Mouse (Mus musculus) ES-E14 (cell line): ENCODE measurements around the gene Ankrd52. TPM values are rescaled to one million over a fixed set of nuclear protein-coding genes. Genes with fewer than 3 reads are reported as not detected.

ENCODE experiments used
- DNase-seq: peaks from one replicate; pipeline ENCODE4 v3.0.0-alpha.2; 2013; ENCODE audit warnings: low read depth, low spot score
- H3K27ac ChIP-seq: 2 replicates; pipeline ENCODE4 v1.5.1; 2012; ENCODE audit warnings: low read depth, mild to moderate bottlenecking, low read length, moderate library complexity, mixed read lengths; ENCODE audit not compliant: poor library complexity, insufficient read depth, severe bottlenecking
- H3K36me3 ChIP-seq: 2 replicates; pipeline ENCODE4 v1.6.1; 2012; ENCODE audit warnings: mild to moderate bottlenecking, low read length, moderate library complexity, mixed read lengths; ENCODE audit not compliant: control insufficient read depth, poor library complexity, insufficient read depth, severe bottlenecking
- H3K4me1 ChIP-seq, 2 experiments: fragments of 150-350 bp in 1 of 2; sonication (generic) in 1 of 2; 2 replicates each; pipeline ENCODE4 v1.6.1; 2012; ENCODE audit warnings: low read length in 2 of 2, mild to moderate bottlenecking in 1 of 2, mixed read lengths in 1 of 2; ENCODE audit not compliant: control insufficient read depth in 2 of 2, insufficient read depth in 2 of 2, poor library complexity in 1 of 2
- H3K4me3 ChIP-seq, 2 experiments: fragments of 150-350 bp in 1 of 2; sonication (generic) in 1 of 2; 2 replicates each; pipeline ENCODE4 v1.5.1; 2012; ENCODE audit warnings: low read length in 2 of 2, low read depth in 1 of 2, mild to moderate bottlenecking in 1 of 2, mixed read lengths in 1 of 2; ENCODE audit not compliant: insufficient read depth in 1 of 2, poor library complexity in 1 of 2, severe bottlenecking in 1 of 2
- H3K9ac ChIP-seq: 2 replicates; pipeline ENCODE4 v1.6.1; 2012; ENCODE audit warnings: low read depth, mild to moderate bottlenecking, low read length, mixed read lengths; ENCODE audit not compliant: poor library complexity, insufficient read depth, severe bottlenecking
- H3K9me3 ChIP-seq: fragments of 150-350 bp; sonication (generic); 2 replicates; pipeline ENCODE4 v1.6.1; 2012; ENCODE audit warnings: low read depth, mild to moderate bottlenecking, low read length; ENCODE audit not compliant: control insufficient read depth, insufficient read depth
- CHD2 ChIP-seq: IDR thresholded peaks from 2 replicates; pipeline ENCODE4 v1.6.1; 2014; ENCODE audit warnings: mild to moderate bottlenecking, low read depth, low read length, inconsistent platforms
- HCFC1 ChIP-seq: IDR thresholded peaks from 2 replicates; pipeline ENCODE4 v1.6.1; 2012; ENCODE audit warnings: low read length, inconsistent platforms, borderline replicate concordance; ENCODE audit not compliant: insufficient read depth
- MAFK ChIP-seq: IDR thresholded peaks from 2 replicates; pipeline ENCODE4 v1.6.1; 2014; ENCODE audit warnings: mild to moderate bottlenecking, low read depth, low read length, inconsistent platforms; ENCODE audit not compliant: insufficient read depth
- ZC3H11A ChIP-seq: IDR thresholded peaks from 2 replicates; pipeline ENCODE4 v1.6.1; 2012; ENCODE audit warnings: low read depth, mild to moderate bottlenecking, inconsistent platforms, low read length, borderline replicate concordance
- ZNF384 ChIP-seq: IDR thresholded peaks from 2 replicates; pipeline ENCODE4 v1.6.1; 2012; ENCODE audit warnings: low read depth, low read length, inconsistent platforms
- in situ Hi-C, 2 experiments: fragments of 600-800 bp; cut with MboI; formaldehyde crosslinking; loops; one replicate each; pipeline ENCODE4 v1.15.1; 2025; ENCODE audit warnings: low sequenced_read_pairs in 2 of 2, inconsistent platforms in 1 of 2; ENCODE audit not compliant: unreplicated experiment in 2 of 2
- total RNA-seq: library from RNA; depleted of rRNA; stranded (reverse); fragments of 300-350 nt; gene quantifications from 2 replicates; pipeline ENCODE4 v1.2.3, GENCODE M21; 2012; rRNA removed

Ankrd52 gene
- total RNA-seq, 1 experiment = 11.4 TPM

DNA sequence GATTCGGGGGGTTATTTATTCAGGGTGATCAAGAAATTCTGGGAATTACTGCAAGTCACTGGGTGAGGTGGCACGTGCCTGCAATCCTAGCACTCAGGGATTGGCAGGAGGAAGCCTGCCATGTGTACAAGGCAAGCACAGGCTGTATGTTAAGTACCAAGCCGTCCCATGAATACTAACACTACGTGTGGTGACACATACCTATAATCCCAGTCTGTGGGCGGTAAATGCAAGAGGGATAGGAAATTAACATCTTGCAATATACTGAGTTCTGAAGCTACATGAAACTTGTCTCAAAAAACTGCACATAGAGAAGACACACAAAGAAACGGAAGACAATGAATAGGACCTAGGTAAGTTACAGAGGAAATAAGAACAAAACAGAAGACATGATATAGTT lies 74.1 kb downstream of the Ankrd52 start:
- in situ Hi-C loops = no loop called here
- Histone ChIP-seq H3K4me3 (no peak overlapping the region), H3K9ac (no peak overlapping the region), H3K36me3 (no peaks in the 10 kb centered on the region), H3K9me3 (no peaks in the 10 kb centered on the region), H3K27ac (no peak overlapping the region), H3K4me1 (peaks cover 0 to 7% of the 10 kb centered on the region in 2 experiments; a peak in 1 of 4 replicates)
- TF ChIP-seq ZNF384 = no peak
- TF ChIP-seq HCFC1 = no peak
- no peak for TF ChIP-seq MAFK
- TF ChIP-seq ZC3H11A = no peak
- TF ChIP-seq CHD2 = no peak
- DNase-seq = no peak

- Histone ChIP-seq H3K4me1 (peaks cover 0 to 7% of the 10 kb centered on the region in 2 experiments; a peak in 1 of 4 replicates), H3K9ac (no peak overlapping the region), H3K36me3 (no peaks in the 10 kb centered on the region), H3K9me3 (no peaks in the 10 kb centered on the region), H3K27ac (no peak overlapping the region), H3K4me3 (no peak overlapping the region)
- DNase-seq = no peak
- TF ChIP-seq MAFK = peak; percentile 82
- TF ChIP-seq HCFC1 = no peak
- TF ChIP-seq CHD2 = no peak
- TF ChIP-seq ZNF384 = no peak
- no peak for TF ChIP-seq ZC3H11A
- in situ Hi-C loops = no loop called here
Measured at GRCm38 (mm10) chr10:128454471-128454870, 77.6 kb downstream of the Ankrd52 start.

DNA sequence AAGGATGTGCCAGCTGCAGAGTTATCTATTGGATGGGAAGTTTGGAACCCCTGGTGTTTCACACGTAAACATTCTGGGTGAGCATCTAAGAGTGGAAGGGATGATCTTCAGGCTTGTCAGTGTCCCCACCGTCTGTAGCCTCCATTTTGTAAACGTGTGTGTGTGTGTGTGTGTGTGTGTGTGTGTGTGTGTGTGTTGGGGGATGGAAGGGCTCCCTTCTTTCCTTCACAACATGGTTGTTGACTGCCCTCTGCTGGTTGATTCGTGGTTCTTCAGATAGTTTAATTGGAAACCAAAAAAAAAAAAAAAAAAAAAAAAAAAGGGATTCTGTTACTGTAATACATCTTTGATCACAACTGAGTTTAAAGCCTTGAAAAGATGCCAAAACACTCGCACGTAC lies 78.4 kb downstream of the Ankrd52 start:
- Histone ChIP-seq H3K27ac (no peak overlapping the region), H3K4me1 (peaks cover 0 to 9% of the 10 kb centered on the region in 2 experiments; a peak in 2 of 4 replicates), H3K36me3 (no peaks in the 10 kb centered on the region), H3K9me3 (no peaks in the 10 kb centered on the region), H3K4me3 (no peak overlapping the region; a peak in 1 of 4 replicates), H3K9ac (peak overlapping the region; percentile 39; the same call in 1 of the 2 replicates)
- in situ Hi-C loops = no loop called here
- DNase-seq = peak; percentile 73
- TF ChIP-seq ZNF384 = peak; percentile 99
- TF ChIP-seq HCFC1 = no peak
- no peak for TF ChIP-seq MAFK
- TF ChIP-seq CHD2 = no peak
- peak; percentile 64; the same call in 1 of the 2 replicates for TF ChIP-seq ZC3H11A

GRCm38 (mm10) chr10:128457676-128458075 lies 80.8 kb downstream of the Ankrd52 start:
- Histone ChIP-seq H3K4me3 (no peak overlapping the region), H3K27ac (no peak overlapping the region), H3K9ac (no peak overlapping the region), H3K9me3 (no peaks in the 10 kb centered on the region), H3K36me3 (no peaks in the 10 kb centered on the region), H3K4me1 (peaks cover 2 to 9% of the 10 kb centered on the region in 2 experiments; a peak in 2 of 4 replicates)
- no peak for TF ChIP-seq ZC3H11A
- no peak for TF ChIP-seq HCFC1
- no peak for TF ChIP-seq MAFK
- no peak for TF ChIP-seq CHD2
- no peak for TF ChIP-seq ZNF384
- DNase-seq = no peak
- in situ Hi-C loops = no loop called here

Other genes starting within 250 kb of the Ankrd52 start
- gene Rbms2, start 196.8 kb upstream of the Ankrd52 start, total RNA-seq = 23.2 and 30.8 TPM in 2 replicates
- 21.9 and 40.7 TPM in 2 replicates for gene Gls2, start 182.7 kb upstream of the Ankrd52 start, total RNA-seq
- 22.1 and 24.9 TPM in 2 replicates for gene Spryd4, start 165.3 kb upstream of the Ankrd52 start, total RNA-seq
- 2.8 and 6.8 TPM in 2 replicates for gene Mip, start 151.3 kb upstream of the Ankrd52 start, total RNA-seq
- gene Timeless, start 145.1 kb upstream of the Ankrd52 start, total RNA-seq = 69.7 and 106 TPM in 2 replicates
- 0.31 and 0.69 TPM in 2 replicates for gene Apon, start 123.0 kb upstream of the Ankrd52 start, total RNA-seq
- gene Apof, start 108.4 kb upstream of the Ankrd52 start, total RNA-seq = 1.4 and 2.1 TPM in 2 replicates
- gene Stat2, start 106.6 kb upstream of the Ankrd52 start, total RNA-seq = 10.6 and 22.7 TPM in 2 replicates
- gene Il23a, start 78.4 kb upstream of the Ankrd52 start, total RNA-seq = 4.1 and 6.1 TPM in 2 replicates
- gene Pan2, start 73.8 kb upstream of the Ankrd52 start, total RNA-seq = 21.9 and 25.4 TPM in 2 replicates
- 218 and 257 TPM in 2 replicates for gene Cnpy2, start 54.7 kb upstream of the Ankrd52 start, total RNA-seq
- 107 and 143 TPM in 2 replicates for gene Cs, start 39.4 kb upstream of the Ankrd52 start, total RNA-seq
- gene Coq10a, start 8.1 kb upstream of the Ankrd52 start, total RNA-seq = 8.2 and 10.1 TPM in 2 replicates
- gene Slc39a5, start 24.1 kb downstream of the Ankrd52 start, total RNA-seq = 0.36 and 0.53 TPM in 2 replicates
- gene Nabp2, start 34.4 kb downstream of the Ankrd52 start, total RNA-seq = 25.3 and 28.2 TPM in 2 replicates
- gene Rnf41, start 34.5 kb downstream of the Ankrd52 start, total RNA-seq = 39.6 and 41.3 TPM in 2 replicates
- 18.9 and 22.8 TPM in 2 replicates for gene Smarcc2, start 82.1 kb downstream of the Ankrd52 start, total RNA-seq
- gene Myl6, start 117.0 kb downstream of the Ankrd52 start, total RNA-seq = 894 and 1,090 TPM in 2 replicates
- gene Myl6b, start 121.6 kb downstream of the Ankrd52 start, total RNA-seq = 2.0 and 3.7 TPM in 2 replicates
- 62.7 and 135 TPM in 2 replicates for gene Esyt1, start 148.8 kb downstream of the Ankrd52 start, total RNA-seq
- gene Zc3h10, start 170.7 kb downstream of the Ankrd52 start, total RNA-seq = 18.8 and 19.5 TPM in 2 replicates
- 5,552 and 6,346 TPM in 2 replicates for gene Rpl41, start 172.2 kb downstream of the Ankrd52 start, total RNA-seq
- gene Pa2g4, start 188.9 kb downstream of the Ankrd52 start, total RNA-seq = 127 and 170 TPM in 2 replicates
- gene Erbb3, start 212.5 kb downstream of the Ankrd52 start, total RNA-seq = 24.9 and 30.3 TPM in 2 replicates
- 1,660 and 1,982 TPM in 2 replicates for gene Rps26, start 249.6 kb downstream of the Ankrd52 start, total RNA-seq